Mouse (Mus musculus): Measurements from ENCODE around the gene Shroom2.
A peak's percentile ranks its signal among the peaks of the same experiment; 100 is the strongest.
"Not testable (repeated sequence)": the region's sequence is repeated elsewhere in the genome, so short reads cannot be mapped to it uniquely, and the experiment has no call there.

The Shroom2 gene

DNA sequence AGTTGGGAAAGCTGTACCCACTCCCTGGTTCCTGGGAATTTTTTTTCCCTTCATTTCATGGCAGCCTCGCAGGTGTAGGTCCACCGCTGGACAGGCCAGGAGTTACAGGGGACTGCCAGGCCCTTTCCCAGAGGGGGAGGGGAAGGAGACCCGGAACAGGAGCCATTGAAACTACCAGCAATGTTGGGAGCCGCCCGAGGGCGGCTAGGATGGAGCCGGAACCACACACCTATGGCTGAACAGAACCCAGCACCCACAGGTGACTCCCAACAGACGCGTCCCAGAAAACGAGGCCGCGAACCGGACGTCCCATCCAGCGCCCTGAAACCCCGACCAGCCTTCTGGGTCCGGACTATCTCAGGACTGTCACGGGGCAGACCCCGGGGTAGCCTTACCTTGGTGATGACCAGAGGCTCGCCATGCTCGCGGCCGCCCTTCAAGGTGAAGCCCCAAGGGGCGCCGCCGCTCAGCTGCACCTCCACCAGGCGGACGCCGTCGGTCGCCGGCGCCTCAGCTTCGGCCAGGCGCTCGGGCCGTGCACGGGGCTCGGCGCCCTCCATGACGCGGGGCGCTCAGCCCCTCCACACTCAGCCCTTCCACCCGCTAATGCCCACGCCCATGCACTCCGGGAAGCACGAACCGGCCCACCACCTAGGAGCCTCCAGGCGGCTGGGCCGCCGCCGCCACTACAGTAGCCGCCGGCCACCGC is at the start of gene Shroom2:
Gene Shroom2, minus strand, starts transcription at position 575 of the 709 bp plus-strand sequence.
- peak in 1 of 2 experiments; percentile 7 for DNase-seq (ENCODE audit: low spot score in 2 of 2)

DNA sequence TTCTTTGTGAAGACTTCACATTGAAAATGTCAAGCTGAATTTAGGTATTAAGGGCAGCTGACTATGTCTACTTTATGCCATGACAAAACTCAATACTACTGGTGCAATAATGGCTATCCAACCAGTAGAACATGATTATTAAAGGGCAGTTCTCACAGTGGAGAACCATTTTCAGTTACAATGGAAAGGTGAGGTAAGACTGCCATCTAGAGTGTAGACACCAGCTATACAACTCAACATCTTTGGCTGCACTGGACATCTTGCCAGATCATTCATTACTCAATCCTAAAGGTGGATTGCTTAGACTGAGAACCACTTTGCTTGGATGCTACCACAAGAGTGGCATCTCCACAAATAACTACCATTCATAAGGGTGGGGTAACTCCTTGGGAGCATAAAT is 49.7 kb upstream of the Shroom2 start:
- DNase-seq (ENCODE audit: low spot score in 2 of 2): no peak

DNA sequence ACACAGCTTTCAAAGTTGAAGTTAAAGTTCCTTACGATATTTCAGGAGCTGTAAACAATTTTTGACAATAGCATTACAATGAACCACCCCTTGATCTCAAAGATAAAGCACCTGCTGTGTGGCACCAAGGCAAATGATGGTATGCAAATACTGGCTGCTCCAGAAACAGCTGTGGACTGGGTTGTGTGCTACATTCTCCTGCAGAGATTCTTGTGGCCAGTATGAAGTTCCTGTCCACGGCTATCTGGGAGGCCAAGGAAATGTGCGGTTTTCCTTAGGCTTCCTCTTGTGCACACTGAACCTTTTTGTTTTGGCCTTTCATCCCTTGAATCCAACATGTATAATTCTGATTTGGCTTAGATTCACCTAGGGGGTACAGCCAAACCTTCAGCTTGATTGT is 44.1 kb upstream of the Shroom2 start:
- no peak for DNase-seq (ENCODE audit: low spot score in 2 of 2)

DNA sequence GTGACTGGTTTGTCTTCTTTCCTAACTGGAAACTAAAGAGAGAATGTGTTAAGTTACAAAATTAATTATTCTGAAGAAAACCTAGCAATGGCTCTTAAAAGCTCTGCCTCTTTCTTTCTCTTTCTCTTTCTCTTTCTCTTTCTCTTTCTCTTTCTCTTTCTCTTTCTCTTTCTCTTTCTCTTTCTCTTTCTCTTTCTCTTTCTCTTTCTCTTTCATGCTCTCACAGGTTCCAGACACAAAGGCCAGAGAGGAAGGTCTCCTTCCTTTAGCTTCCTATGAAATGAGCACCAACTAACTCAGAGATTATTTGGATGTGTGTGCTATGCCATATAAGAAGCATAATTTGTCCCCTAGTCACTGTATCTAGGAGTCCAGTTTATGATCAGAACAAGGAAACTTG is 36.1 kb upstream of the Shroom2 start:
- DNase-seq (ENCODE audit: low spot score in 2 of 2): no peak

DNA sequence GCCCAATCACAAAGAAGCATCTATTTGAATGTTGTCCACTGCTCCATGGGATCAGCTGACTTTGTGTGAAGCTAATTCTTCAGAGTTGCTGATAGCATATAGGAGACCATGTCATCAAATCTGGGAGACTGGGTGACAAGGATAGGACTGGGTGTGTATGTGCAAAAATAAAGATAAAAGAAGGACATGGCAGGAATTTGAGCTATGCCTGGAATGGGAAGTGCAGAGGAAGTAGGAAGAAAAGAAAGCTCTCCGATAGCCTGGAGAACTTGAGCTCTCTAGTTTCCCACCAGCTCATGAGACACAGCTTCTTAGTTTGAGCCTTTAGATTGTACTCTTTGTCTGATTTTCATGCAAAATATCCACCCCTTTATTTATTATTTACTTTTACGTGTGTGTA is 19.3 kb upstream of the Shroom2 start:
- DNase-seq (ENCODE audit: low spot score in 2 of 2): no peak

DNA sequence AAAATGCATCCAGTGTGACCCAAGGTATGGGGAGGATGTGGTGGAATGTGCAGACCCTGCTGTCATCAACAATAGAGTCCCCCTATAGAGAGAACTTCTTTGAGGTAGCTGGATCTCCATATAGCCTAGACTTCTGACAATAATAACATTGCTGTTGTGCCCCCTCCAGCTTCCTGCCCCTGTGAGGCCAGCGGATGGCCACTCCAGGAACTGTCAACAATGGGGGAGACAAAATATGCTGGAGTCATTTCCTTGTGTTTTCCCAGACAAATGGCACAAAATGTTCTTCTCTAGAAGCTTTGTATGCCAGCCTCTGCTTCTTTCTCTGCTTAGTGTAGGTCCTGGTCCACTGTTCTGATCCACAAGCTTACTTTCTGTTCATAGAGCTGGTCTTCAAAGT is 18.9 kb upstream of the Shroom2 start:
- DNase-seq (ENCODE audit: low spot score in 2 of 2): no peak

DNA sequence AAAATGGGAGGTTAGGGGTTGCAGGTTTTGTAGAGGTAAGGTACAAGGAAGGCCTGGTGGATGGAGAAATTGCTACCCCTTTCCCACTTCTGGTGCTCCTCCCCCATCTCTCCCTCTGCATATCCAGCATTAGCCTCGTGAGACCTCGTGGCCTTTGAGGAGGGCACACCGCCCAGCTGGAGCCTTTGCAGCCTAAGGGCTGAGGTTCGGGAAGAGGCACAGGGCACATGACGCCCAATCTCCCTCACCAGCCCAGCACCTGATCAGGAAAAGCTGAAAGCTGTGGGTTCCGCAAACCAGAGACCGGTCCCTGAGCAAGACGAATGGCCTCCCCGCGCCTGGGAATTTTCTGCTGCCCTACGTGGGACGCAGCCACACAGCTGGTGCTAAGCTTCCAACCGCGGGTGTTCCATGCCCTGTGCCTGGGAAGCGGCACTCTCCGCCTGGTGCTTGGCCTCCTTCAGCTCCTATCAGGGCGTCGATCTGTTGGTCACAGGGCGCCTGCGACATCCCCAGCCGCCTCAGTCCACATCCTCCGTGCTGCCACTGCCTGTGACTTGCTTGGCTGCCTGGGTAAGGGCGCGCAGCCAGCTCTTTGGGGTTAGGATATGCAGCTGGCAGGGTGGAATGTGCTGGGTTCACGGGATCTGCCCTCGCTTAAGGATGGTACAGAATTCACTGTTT is 12.6 kb upstream of the Shroom2 start, which contains the start of gene Gpr143:
Gene Gpr143, plus strand, starts transcription at position 202 of the 684 bp plus-strand sequence.
- DNase-seq (ENCODE audit: low spot score in 2 of 2): peak in 1 of 2 experiments; percentile 6

DNA sequence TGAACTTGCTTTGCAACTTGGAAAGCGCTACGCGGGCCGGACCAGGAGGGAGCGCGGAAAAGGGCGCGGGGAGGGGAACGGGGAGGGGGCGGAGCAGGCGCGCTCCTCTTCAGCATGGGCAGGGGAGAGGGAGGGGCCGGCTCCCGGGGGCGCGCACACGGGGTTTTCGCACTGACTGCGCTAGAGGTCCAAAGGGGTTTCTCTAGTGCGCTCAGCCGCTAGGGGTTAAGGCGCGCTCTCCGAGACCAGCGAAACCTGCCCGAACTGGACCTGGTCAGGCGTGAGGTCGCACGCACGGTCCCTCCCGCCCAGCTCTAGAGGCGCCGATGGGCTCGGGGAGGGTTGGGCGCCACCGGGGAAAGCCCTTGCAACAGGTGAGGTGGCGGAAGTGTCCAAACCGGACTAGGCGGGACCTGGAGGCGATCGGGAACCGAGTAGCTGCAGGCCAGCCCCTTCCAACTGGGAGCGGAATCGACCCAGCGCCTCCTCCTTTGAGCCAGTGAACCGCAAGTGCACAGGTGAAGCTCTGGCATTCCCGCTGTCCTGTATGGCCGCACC is 414 bp upstream of the Shroom2 start:
- DNase-seq (ENCODE audit: low spot score in 2 of 2): peak in 1 of 2 experiments; percentile 26

DNA sequence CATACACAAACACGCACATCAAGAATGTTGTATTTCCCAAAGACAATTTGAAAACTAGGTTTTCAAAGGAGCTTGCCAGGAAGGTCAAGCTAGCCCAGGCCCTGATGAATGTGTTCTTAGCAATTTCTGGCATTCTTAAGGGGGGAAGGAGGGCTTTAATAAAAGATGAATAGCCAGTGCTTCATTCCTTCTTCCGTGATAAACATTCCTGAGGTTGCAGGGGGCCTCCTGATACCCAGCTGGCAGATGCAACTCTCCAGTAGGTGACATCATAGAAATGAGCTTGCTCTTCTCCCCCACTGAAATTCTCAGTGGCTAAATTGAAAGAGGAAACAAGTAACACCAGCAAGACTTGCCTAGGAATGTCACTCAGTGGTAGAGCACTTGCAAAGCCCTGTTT is 5.1 kb downstream of the Shroom2 start:
- DNase-seq (ENCODE audit: low spot score in 2 of 2): no peak

DNA sequence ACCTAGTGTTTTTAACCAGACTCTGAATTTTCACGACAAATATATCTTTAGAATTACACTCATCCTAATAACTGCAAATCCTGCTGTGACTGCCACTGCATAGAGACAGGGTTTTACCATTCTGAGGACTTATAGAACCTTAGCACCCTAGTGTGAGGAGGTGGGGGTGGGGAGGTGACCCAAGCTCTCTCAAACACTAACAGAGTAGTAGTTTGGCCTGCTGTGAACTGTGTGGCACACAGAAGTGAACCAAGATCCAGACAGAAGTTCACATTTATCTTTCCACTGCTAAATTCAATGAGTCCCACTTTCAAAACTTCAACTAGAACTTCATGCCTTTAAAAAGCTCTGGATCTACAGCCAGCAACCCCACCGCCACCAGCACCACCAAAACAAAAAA is 6.4 kb downstream of the Shroom2 start:
- no peak for DNase-seq (ENCODE audit: low spot score in 2 of 2)

DNA sequence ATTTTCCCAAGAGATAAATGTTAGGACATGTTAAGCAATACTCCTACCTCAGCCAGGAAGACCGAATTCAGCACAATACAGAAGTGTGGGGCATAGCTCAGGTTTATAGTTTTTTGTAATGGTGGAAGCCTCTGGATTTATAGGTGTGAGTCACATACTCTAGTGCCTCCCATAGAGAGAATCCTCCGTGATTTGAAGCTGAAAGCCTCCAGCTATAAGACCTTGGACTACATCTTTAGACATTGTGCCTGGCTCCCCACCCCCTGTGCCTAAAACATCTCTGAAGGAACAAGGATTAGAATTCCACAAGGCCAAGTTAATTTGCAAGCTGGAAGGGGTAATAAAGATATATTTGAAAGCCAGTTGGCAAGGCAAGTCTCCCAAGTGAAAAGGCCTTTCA is 6.8 kb downstream of the Shroom2 start:
- no peak for DNase-seq (ENCODE audit: low spot score in 2 of 2)

DNA sequence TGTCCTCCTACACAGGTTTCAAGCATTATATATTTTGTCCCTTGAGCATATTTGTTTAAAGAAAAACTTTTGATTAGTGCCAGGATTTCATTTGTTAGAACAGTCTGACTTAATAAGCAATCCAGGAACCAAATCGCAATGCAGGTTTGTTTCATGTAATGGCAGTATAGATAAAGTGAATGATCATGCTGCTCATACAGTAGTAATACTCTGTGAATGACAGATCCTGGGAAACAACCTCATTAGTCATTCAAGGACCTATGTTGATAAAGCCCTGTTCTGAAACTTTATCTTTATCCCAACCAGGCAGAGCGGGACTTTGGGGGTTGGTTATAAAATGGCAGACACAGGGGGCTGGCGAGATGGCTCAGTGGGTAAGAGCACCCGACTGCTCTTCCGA is 13.0 kb downstream of the Shroom2 start:
- DNase-seq (ENCODE audit: low spot score in 2 of 2): no peak

DNA sequence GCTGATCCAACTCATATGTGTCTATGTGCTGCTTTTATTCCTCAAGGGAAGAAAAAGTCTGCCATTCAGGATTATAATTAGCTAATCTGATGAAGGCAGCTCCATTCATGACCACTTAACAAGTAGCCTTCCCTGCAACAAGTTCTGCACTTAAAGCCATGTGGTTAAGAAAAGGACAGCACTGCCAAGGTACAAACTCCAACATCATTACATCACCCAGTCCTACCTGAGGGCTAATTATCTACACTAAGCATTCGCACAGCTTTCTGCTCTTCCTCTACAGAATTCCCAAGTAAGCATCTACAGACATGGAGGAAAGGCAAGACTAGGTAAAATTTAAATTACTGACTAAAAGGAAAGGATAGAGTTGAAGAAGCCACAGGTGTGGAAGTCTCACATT is 13.4 kb downstream of the Shroom2 start:
- DNase-seq (ENCODE audit: low spot score in 2 of 2): no peak

DNA sequence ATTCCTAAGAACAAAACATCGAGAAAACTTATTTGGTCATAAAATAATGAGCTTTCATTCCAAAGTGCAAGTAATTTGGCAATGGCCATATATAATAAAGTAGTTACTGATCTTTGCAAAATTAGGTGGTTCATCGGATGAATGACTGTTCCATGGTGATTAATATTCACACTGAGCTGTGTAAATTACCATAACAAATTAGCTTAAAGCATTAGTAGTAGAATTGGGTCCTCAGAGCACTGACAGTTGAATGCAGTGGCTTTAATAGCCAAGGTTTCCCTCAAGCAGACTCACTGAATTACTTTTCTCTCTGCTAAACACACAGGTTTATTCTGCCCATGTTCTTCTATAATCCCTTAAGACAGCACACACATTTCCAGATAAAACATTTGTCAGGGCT is 23.3 kb downstream of the Shroom2 start:
- DNase-seq (ENCODE audit: low spot score in 2 of 2): no peak

DNA sequence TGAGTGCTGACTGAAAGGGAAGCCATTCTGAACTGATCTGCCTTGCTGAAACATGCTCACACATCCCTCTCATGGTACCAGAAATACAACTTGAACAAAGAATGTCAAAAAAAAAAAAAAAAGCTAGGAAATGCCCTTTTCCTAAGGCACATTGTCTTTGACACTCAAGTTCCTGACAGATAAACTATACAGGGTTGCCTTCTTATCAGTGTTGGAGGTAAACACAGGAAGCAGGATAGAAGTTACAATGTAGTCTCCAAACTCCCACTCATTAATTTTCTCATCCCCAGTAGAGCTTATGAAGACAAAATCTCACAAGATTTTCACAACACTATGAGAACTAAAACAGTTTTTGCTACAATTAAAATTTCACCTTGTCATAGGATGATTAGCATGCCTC is 25.6 kb downstream of the Shroom2 start:
- no peak for DNase-seq (ENCODE audit: low spot score in 2 of 2)

DNA sequence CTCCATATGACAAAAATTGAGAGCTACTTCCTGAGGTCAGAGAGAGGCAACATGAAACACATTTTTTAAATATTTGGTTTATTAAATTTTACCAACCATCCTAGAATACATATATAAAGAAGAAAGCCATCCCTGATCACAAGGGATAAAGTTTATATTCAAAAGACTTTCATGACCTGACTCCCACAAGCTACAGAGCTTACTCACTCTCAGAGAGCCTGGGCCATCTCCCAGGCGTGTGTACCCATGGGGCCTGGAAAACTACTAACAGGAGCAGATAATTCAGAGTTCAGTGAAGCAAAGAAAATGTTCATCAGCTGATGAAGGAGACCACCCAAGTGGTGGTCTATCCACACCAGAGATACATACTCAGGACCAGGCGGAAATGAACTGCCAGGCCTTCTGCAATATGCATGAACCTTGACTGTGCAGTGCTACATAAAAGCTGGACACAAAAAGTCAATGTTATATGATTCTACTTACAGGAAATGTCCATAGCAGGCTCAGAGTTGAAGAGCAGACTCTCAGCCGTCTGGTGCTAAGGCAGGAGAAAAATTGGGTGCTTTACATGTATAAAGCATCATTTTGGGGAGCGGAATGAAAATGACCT is 30.4 kb downstream of the Shroom2 start:
- DNase-seq (ENCODE audit: low spot score in 2 of 2): no peak

DNA sequence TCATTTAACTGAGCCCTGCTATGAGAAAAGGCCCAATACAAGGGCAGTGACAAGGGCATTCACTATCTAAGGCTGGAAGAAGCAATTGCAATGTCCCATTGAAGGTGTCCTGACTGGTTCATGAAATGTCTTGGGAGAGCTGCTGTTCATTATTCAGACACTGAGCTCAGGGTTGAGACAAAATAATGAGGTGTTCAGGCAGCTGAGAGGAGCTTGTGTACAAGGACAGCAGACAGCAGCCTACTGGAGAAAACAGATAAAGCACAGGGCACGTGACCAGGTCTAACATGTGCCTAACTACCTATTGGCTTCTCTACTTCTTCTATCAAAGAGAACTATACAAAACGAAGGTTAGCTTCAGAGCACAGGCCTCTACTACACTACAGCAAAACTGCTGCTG is 31.1 kb downstream of the Shroom2 start:
- no peak for DNase-seq (ENCODE audit: low spot score in 2 of 2)

DNA sequence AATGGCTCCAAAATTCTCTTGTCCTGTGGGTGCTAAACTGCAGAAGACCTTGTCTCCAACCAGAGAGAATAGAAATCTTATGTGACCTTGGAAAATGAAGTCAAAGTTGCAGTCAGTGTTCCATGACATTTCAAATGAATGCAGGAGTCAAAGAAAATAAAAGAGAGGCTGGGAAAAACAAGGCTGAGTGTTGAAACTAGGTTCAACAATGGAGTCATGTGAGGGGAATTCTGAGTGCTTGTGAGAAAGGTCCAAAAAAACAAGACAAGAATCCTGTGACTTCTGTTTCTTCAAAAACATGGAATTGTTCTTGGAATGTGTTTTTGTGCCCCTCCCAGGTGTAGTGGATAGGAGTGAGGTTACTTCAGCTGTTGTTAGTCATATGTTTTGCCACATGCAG is 34.0 kb downstream of the Shroom2 start:
- DNase-seq (ENCODE audit: low spot score in 2 of 2): no peak

DNA sequence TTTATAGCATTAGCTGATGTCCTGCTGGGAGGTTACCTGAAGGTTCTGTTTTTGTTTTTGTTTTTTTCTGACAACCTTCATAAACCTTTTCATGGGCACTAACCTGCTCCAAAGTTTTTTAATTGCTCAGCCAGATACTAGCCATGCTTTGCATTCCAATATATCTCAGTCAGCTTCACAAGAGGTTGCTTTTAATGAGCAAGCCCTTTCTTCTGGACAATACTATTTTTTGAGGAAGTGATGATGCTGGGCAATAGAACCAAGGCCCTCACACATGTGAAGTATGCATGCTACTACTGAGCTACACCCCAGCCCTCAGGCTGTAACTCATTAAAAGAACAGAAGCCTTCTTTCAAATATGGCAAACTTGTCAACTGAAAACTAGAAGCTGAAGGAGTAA is 52.6 kb downstream of the Shroom2 start:
- no peak for DNase-seq (ENCODE audit: low spot score in 2 of 2)

DNA sequence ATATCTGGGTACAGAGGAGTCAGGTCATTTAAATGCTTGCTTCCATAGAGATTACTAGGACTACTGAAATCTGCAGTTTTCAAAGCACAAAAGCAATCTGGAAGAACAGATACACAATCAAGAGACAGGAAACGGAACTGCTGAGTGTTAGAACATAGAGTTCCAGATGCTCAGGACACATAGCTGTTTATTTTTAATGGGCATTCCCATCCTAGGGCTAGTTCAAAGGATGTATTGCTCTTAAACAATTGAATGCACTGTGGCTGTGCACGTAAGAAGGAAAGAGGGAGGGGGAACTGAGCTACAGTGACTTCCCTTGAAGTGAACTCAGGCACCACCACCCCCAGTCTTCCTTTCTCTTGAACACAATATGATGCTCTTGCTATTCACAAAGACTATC is 58.5 kb downstream of the Shroom2 start:
- not testable (repeated sequence) for DNase-seq (ENCODE audit: low spot score in 2 of 2)

DNA sequence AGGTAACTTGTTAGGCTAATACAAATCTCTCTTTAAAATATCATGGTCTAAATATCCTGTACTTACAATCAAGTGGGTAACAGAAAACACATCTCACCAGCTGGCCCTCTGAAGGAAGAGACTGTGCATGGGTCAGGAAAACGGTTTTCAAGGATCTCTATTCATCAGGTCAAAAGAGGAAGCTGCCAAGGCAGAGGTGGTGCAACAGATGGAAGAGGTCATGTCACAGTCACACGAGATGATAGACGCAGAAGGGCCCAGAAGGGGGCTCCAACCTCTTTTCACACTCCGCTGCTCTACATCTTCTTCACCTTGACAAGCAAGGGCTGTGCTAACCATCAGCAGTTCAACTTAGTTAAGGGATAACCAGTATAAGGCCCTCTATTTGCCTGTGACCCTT is 60.9 kb downstream of the Shroom2 start:
- no peak for DNase-seq (ENCODE audit: low spot score in 2 of 2)

DNA sequence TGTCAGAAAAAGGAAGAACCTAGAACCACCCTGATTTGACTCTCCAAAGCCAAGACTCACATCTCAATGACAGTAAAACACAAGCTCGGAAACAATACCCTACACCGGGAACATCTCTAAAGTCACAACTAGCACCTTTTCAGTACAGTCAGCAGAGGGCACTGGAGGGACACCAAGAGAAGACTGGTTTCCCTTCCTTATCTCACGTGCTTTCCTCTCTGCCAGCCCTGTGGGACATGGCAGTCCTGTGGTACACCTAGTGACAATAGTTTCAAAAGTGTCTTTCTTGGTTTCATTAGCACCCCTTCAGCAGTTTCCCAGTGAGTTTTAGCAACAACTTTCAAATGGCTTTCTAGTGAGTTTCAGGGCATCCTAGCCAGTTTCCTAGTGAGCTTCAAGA is 63.9 kb downstream of the Shroom2 start:
- peak in 1 of 2 experiments; percentile 16 for DNase-seq (ENCODE audit: low spot score in 2 of 2)

DNA sequence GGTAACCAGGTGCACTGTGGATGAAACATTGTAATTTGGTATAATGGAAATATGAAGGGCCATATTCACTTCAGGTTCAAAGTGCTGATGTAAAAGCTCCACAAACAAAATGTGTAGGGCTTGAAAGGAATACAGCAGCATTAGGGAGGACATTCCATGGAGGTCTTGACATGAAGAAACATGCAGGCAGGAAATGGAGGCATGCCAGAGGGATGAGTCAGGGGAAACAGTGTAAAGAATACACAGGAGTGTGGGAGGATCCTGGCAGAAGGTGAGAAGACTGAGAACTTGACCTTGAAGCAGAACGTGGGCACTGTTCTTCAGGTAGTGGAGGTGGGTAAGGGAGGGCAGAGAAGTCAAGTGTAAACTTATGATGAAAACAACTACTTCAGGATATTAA is 65.6 kb downstream of the Shroom2 start:
- no peak for DNase-seq (ENCODE audit: low spot score in 2 of 2)
